Mouse (Mus musculus): ENCODE measurements around the gene Apoh. TPM values are rescaled to one million over a fixed set of nuclear protein-coding genes. Genes with fewer than 3 reads are reported as not detected.

The Apoh gene
- polyA plus RNA-seq, 1 experiment from 2014 or later: not detected

GRCm38 (mm10) chr11:108356020-108356419, 12.9 kb downstream of the Apoh start:
- no peaks in the 10 kb centered on the region for H3K9me3 ChIP-seq (ENCODE audit: control insufficient read depth, low read length)
- no peaks in the 10 kb centered on the region for H3K27me3 ChIP-seq (replicated peaks; ENCODE audit: control insufficient read depth, insufficient read depth, low read length)
- WGBS: 72% methylated on average over 4 of the region's 4 CpGs
- DNase-seq (ENCODE audit: low spot score) (no peak), ATAC-seq (replicated peaks; ENCODE audit: low FRiP score, low TSS enrichment, low read depth) (no peak)
- no peak overlapping the region for H3K27ac ChIP-seq (ENCODE audit: low read depth)
- no peaks in the 10 kb centered on the region for H3K36me3 ChIP-seq (ENCODE audit: control insufficient read depth, insufficient read depth, low read length)
- no peak overlapping the region for H3K4me3 ChIP-seq (ENCODE audit: low read depth, low read length)
- H3K9ac ChIP-seq (ENCODE audit: low read length): no peak overlapping the region
- no peaks in the 10 kb centered on the region for H3K4me1 ChIP-seq (replicated peaks; ENCODE audit: control insufficient read depth, insufficient read depth, low read length)
- no peak overlapping the region for H3K4me2 ChIP-seq (ENCODE audit: low read length)

GRCm38 (mm10) chr11:108358911-108359310, 15.8 kb downstream of the Apoh start:
- DNase-seq (ENCODE audit: low spot score) (no peak), ATAC-seq (replicated peaks; ENCODE audit: low FRiP score, low TSS enrichment, low read depth) (no peak)
- Histone ChIP-seq H3K4me3 (ENCODE audit: low read depth, low read length) (no peak overlapping the region), H3K36me3 (ENCODE audit: control insufficient read depth, insufficient read depth, low read length) (no peaks in the 10 kb centered on the region), H3K27me3 (replicated peaks; ENCODE audit: control insufficient read depth, insufficient read depth, low read length) (no peaks in the 10 kb centered on the region), H3K4me2 (ENCODE audit: low read length) (no peak overlapping the region), H3K27ac (ENCODE audit: low read depth) (no peak overlapping the region), H3K9me3 (ENCODE audit: control insufficient read depth, low read length) (no peaks in the 10 kb centered on the region), H3K4me1 (replicated peaks; ENCODE audit: control insufficient read depth, insufficient read depth, low read length) (peaks cover 6% of the 10 kb centered on the region), H3K9ac (ENCODE audit: low read length) (no peak overlapping the region)
- WGBS: 64% methylated on average over 6 of the region's 6 CpGs

- no peaks in the 10 kb centered on the region for H3K9me3 ChIP-seq (ENCODE audit: control insufficient read depth, low read length)
- no peak overlapping the region for H3K9ac ChIP-seq (ENCODE audit: low read length)
- H3K4me2 ChIP-seq (ENCODE audit: low read length): no peak overlapping the region
- WGBS: 85% methylated on average over 4 of the region's 4 CpGs
- no peak overlapping the region for H3K4me3 ChIP-seq (ENCODE audit: low read depth, low read length)
- H3K36me3 ChIP-seq (ENCODE audit: control insufficient read depth, insufficient read depth, low read length): no peaks in the 10 kb centered on the region
- H3K27ac ChIP-seq (ENCODE audit: low read depth): no peak overlapping the region
- peaks cover 16% of the 10 kb centered on the region for H3K4me1 ChIP-seq (replicated peaks; ENCODE audit: control insufficient read depth, insufficient read depth, low read length)
- DNase-seq (ENCODE audit: low spot score) (no peak), ATAC-seq (replicated peaks; ENCODE audit: low FRiP score, low TSS enrichment, low read depth) (no peak)
- H3K27me3 ChIP-seq (replicated peaks; ENCODE audit: control insufficient read depth, insufficient read depth, low read length): no peaks in the 10 kb centered on the region
Measured at GRCm38 (mm10) chr11:108360983-108361382, 17.8 kb downstream of the Apoh start.

GRCm38 (mm10) chr11:108362965-108363364, 19.8 kb downstream of the Apoh start:
- H3K27me3 ChIP-seq (replicated peaks; ENCODE audit: control insufficient read depth, insufficient read depth, low read length): no peaks in the 10 kb centered on the region
- H3K27ac ChIP-seq (ENCODE audit: low read depth): no peak overlapping the region
- no peak overlapping the region for H3K9ac ChIP-seq (ENCODE audit: low read length)
- ATAC-seq (replicated peaks; ENCODE audit: low FRiP score, low TSS enrichment, low read depth): no peak
- peaks cover 16% of the 10 kb centered on the region for H3K4me1 ChIP-seq (replicated peaks; ENCODE audit: control insufficient read depth, insufficient read depth, low read length)
- H3K4me3 ChIP-seq (ENCODE audit: low read depth, low read length): no peak overlapping the region
- DNase-seq (ENCODE audit: low spot score): no peak
- H3K9me3 ChIP-seq (ENCODE audit: control insufficient read depth, low read length): no peaks in the 10 kb centered on the region
- WGBS: 90% methylated on average over 5 of the region's 5 CpGs
- no peaks in the 10 kb centered on the region for H3K36me3 ChIP-seq (ENCODE audit: control insufficient read depth, insufficient read depth, low read length)
- H3K4me2 ChIP-seq (ENCODE audit: low read length): no peak overlapping the region

- no peak overlapping the region for H3K9ac ChIP-seq (ENCODE audit: low read length)
- WGBS: 33% methylated on average over 4 of the region's 4 CpGs
- ATAC-seq (replicated peaks; ENCODE audit: low FRiP score, low TSS enrichment, low read depth): no peak
Measured at GRCm38 (mm10) chr11:108363991-108364390, 20.8 kb downstream of the Apoh start.

GRCm38 (mm10) chr11:108364945-108365589, 21.9 kb downstream of the Apoh start:
- peaks cover 16% of the 10 kb centered on the region for H3K4me1 ChIP-seq (replicated peaks; ENCODE audit: control insufficient read depth, insufficient read depth, low read length)
- no peaks in the 10 kb centered on the region for H3K9me3 ChIP-seq (ENCODE audit: control insufficient read depth, low read length)
- no peaks in the 10 kb centered on the region for H3K36me3 ChIP-seq (ENCODE audit: control insufficient read depth, insufficient read depth, low read length)
- 27% methylated on average over 6 of the region's 7 CpGs for WGBS
- H3K9ac ChIP-seq (ENCODE audit: low read length): no peak overlapping the region
- no peak overlapping the region for H3K4me2 ChIP-seq (ENCODE audit: low read length)
- no peaks in the 10 kb centered on the region for H3K27me3 ChIP-seq (replicated peaks; ENCODE audit: control insufficient read depth, insufficient read depth, low read length)
- DNase-seq (ENCODE audit: low spot score) (no peak), ATAC-seq (replicated peaks; ENCODE audit: low FRiP score, low TSS enrichment, low read depth) (peak; percentile 82)
- H3K27ac ChIP-seq (ENCODE audit: low read depth): no peak overlapping the region
- no peak overlapping the region for H3K4me3 ChIP-seq (ENCODE audit: low read depth, low read length)

More at GRCm38 (mm10) chr11:108363991-108364390, 20.8 kb downstream of the Apoh start:
- H3K36me3 ChIP-seq (ENCODE audit: control insufficient read depth, insufficient read depth, low read length): no peaks in the 10 kb centered on the region
- no peak for DNase-seq (ENCODE audit: low spot score)
- H3K27ac ChIP-seq (ENCODE audit: low read depth): peak overlapping the region; percentile 16; the same call in 1 of the 2 replicates
- H3K4me3 ChIP-seq (ENCODE audit: low read depth, low read length): no peak overlapping the region
- H3K27me3 ChIP-seq (replicated peaks; ENCODE audit: control insufficient read depth, insufficient read depth, low read length): no peaks in the 10 kb centered on the region
- H3K4me2 ChIP-seq (ENCODE audit: low read length): no peak overlapping the region
- H3K9me3 ChIP-seq (ENCODE audit: control insufficient read depth, low read length): no peaks in the 10 kb centered on the region
- peaks cover 16% of the 10 kb centered on the region for H3K4me1 ChIP-seq (replicated peaks; ENCODE audit: control insufficient read depth, insufficient read depth, low read length)

GRCm38 (mm10) chr11:108365600-108365999, 22.4 kb downstream of the Apoh start:
- no peak overlapping the region for H3K9ac ChIP-seq (ENCODE audit: low read length)
- H3K9me3 ChIP-seq (ENCODE audit: control insufficient read depth, low read length): no peaks in the 10 kb centered on the region
- DNase-seq (ENCODE audit: low spot score) (no peak), ATAC-seq (replicated peaks; ENCODE audit: low FRiP score, low TSS enrichment, low read depth) (no peak)
- no peaks in the 10 kb centered on the region for H3K27me3 ChIP-seq (replicated peaks; ENCODE audit: control insufficient read depth, insufficient read depth, low read length)
- no peaks in the 10 kb centered on the region for H3K36me3 ChIP-seq (ENCODE audit: control insufficient read depth, insufficient read depth, low read length)
- H3K4me1 ChIP-seq (replicated peaks; ENCODE audit: control insufficient read depth, insufficient read depth, low read length): peaks cover 16% of the 10 kb centered on the region
- H3K4me2 ChIP-seq (ENCODE audit: low read length): no peak overlapping the region
- no peak overlapping the region for H3K27ac ChIP-seq (ENCODE audit: low read depth)
- 67% methylated on average over 7 of the region's 7 CpGs for WGBS
- H3K4me3 ChIP-seq (ENCODE audit: low read depth, low read length): no peak overlapping the region

- 59% methylated on average over 1 of the region's 1 CpGs for WGBS
- no peak for DNase-seq (ENCODE audit: low spot score)
Measured at GRCm38 (mm10) chr11:108367046-108367445, 23.9 kb downstream of the Apoh start.

GRCm38 (mm10) chr11:108376815-108377214, 33.7 kb downstream of the Apoh start:
- no peak overlapping the region for H3K4me3 ChIP-seq (ENCODE audit: low read depth, low read length)
- H3K36me3 ChIP-seq (ENCODE audit: control insufficient read depth, insufficient read depth, low read length): no peaks in the 10 kb centered on the region
- no peak overlapping the region for H3K4me2 ChIP-seq (ENCODE audit: low read length)
- DNase-seq (ENCODE audit: low spot score) (no peak), ATAC-seq (replicated peaks; ENCODE audit: low FRiP score, low TSS enrichment, low read depth) (no peak)
- H3K27ac ChIP-seq (ENCODE audit: low read depth): no peak overlapping the region
- no peaks in the 10 kb centered on the region for H3K27me3 ChIP-seq (replicated peaks; ENCODE audit: control insufficient read depth, insufficient read depth, low read length)
- H3K4me1 ChIP-seq (replicated peaks; ENCODE audit: control insufficient read depth, insufficient read depth, low read length): no peaks in the 10 kb centered on the region
- no peak overlapping the region for H3K9ac ChIP-seq (ENCODE audit: low read length)
- WGBS: 97% methylated on average over 7 of the region's 7 CpGs
- H3K9me3 ChIP-seq (ENCODE audit: control insufficient read depth, low read length): no peaks in the 10 kb centered on the region

More at GRCm38 (mm10) chr11:108367046-108367445, 23.9 kb downstream of the Apoh start:
- no peaks in the 10 kb centered on the region for H3K9me3 ChIP-seq (ENCODE audit: control insufficient read depth, low read length)
- no peak overlapping the region for H3K4me3 ChIP-seq (ENCODE audit: low read depth, low read length)
- no peaks in the 10 kb centered on the region for H3K27me3 ChIP-seq (replicated peaks; ENCODE audit: control insufficient read depth, insufficient read depth, low read length)
- H3K36me3 ChIP-seq (ENCODE audit: control insufficient read depth, insufficient read depth, low read length): no peaks in the 10 kb centered on the region
- ATAC-seq (replicated peaks; ENCODE audit: low FRiP score, low TSS enrichment, low read depth): no peak
- H3K9ac ChIP-seq (ENCODE audit: low read length): no peak overlapping the region
- H3K27ac ChIP-seq (ENCODE audit: low read depth): no peak overlapping the region
- H3K4me2 ChIP-seq (ENCODE audit: low read length): no peak overlapping the region
- H3K4me1 ChIP-seq (replicated peaks; ENCODE audit: control insufficient read depth, insufficient read depth, low read length): peaks cover 16% of the 10 kb centered on the region
